Mouse (Mus musculus): Measurements from ENCODE around the gene Erich3.

Gene Erich3

GRCm38 (mm10) chr3:154766321-154766720 lies 102.7 kb downstream of the Erich3 start:
- no peak for DNase-seq (ENCODE audit: low read depth, low spot score)

GRCm38 (mm10) chr3:154771651-154772050 lies 108.0 kb downstream of the Erich3 start:
- no peak for DNase-seq (ENCODE audit: low read depth, low spot score)

GRCm38 (mm10) chr3:154778836-154779595 lies 115.4 kb downstream of the Erich3 start:
- no peak for DNase-seq (ENCODE audit: low read depth, low spot score)

- no peak for DNase-seq (ENCODE audit: low read depth, low spot score)
Observed at GRCm38 (mm10) chr3:154786354-154786753, 122.7 kb downstream of the Erich3 start.

- DNase-seq (ENCODE audit: low read depth, low spot score): no peak
Observed at GRCm38 (mm10) chr3:154787611-154788010, 124.0 kb downstream of the Erich3 start.

- DNase-seq (ENCODE audit: low read depth, low spot score): no peak
Observed at GRCm38 (mm10) chr3:154793571-154793970, 129.9 kb downstream of the Erich3 start.

- DNase-seq (ENCODE audit: low read depth, low spot score): no peak
Observed at GRCm38 (mm10) chr3:154798806-154799205, 135.1 kb downstream of the Erich3 start.

GRCm38 (mm10) chr3:154800454-154800853 lies 136.8 kb downstream of the Erich3 start:
- no peak for DNase-seq (ENCODE audit: low read depth, low spot score)

GRCm38 (mm10) chr3:154800888-154801429 lies 137.3 kb downstream of the Erich3 start:
- DNase-seq (ENCODE audit: low read depth, low spot score): no peak

GRCm38 (mm10) chr3:154806626-154807025 lies 143.0 kb downstream of the Erich3 start:
- no peak for DNase-seq (ENCODE audit: low read depth, low spot score)

- no peak for DNase-seq (ENCODE audit: low read depth, low spot score)
Observed at GRCm38 (mm10) chr3:154810273-154810870, 146.7 kb downstream of the Erich3 start.

- DNase-seq (ENCODE audit: low read depth, low spot score): no peak
Observed at GRCm38 (mm10) chr3:154811281-154811680, 147.6 kb downstream of the Erich3 start.

GRCm38 (mm10) chr3:154811833-154812232 lies 148.2 kb downstream of the Erich3 start:
- no peak for DNase-seq (ENCODE audit: low read depth, low spot score)

- no peak for DNase-seq (ENCODE audit: low read depth, low spot score)
Observed at GRCm38 (mm10) chr3:154812893-154813292, 149.2 kb downstream of the Erich3 start.

GRCm38 (mm10) chr3:154815606-154816005 lies 151.9 kb downstream of the Erich3 start:
- DNase-seq (ENCODE audit: low read depth, low spot score): no peak

- DNase-seq (ENCODE audit: low read depth, low spot score): no peak
Observed at GRCm38 (mm10) chr3:154816231-154816630, 152.6 kb downstream of the Erich3 start.

- no peak for DNase-seq (ENCODE audit: low read depth, low spot score)
Observed at GRCm38 (mm10) chr3:154816801-154817625, 153.4 kb downstream of the Erich3 start.
